Mouse (Mus musculus) embryonic facial prominence, embryonic 12.5 days (tissue): Measurements from ENCODE around the gene Cel. TPM values are rescaled to one million over a fixed set of nuclear protein-coding genes. Genes with fewer than 3 reads are reported as not detected.

Source experiments
- ATAC-seq: fragments of 200-750 bp; cut with Nextera tagmentation; 2 replicates; pipeline ENCODE4 v1.8.0; 2017; ENCODE audit not compliant: insufficient number of reproducible peaks, insufficient read depth, low FRiP score, low TSS enrichment
- H3K27ac ChIP-seq: fragments of 300-500 bp; sonication (generic); 2 replicates; pipeline ENCODE4 v1.5.1; 2016; ENCODE audit warnings: mild to moderate bottlenecking
- H3K27me3 ChIP-seq: fragments of 300-500 bp; sonication (generic); 2 replicates; pipeline ENCODE4 v1.6.1; 2016; ENCODE audit warnings: mild to moderate bottlenecking, moderate library complexity
- H3K36me3 ChIP-seq: fragments of 300-500 bp; sonication (generic); 2 replicates; pipeline ENCODE4 v1.6.1; 2016; ENCODE audit warnings: mild to moderate bottlenecking
- H3K4me1 ChIP-seq: fragments of 300-500 bp; sonication (generic); 2 replicates; pipeline ENCODE4 v1.6.1; 2016
- H3K4me2 ChIP-seq: fragments of 300-500 bp; sonication (generic); replicated peaks from 2 replicates; pipeline ENCODE4 v1.6.1; 2016; ENCODE audit warnings: mild to moderate bottlenecking, moderate library complexity
- H3K4me3 ChIP-seq: fragments of 300-500 bp; sonication (generic); 2 replicates; pipeline ENCODE4 v1.5.1; 2016; ENCODE audit warnings: mild to moderate bottlenecking
- H3K9ac ChIP-seq: fragments of 300-500 bp; sonication (generic); 2 replicates; pipeline ENCODE4 v1.6.1; 2016; ENCODE audit warnings: mild to moderate bottlenecking, moderate library complexity
- H3K9me3 ChIP-seq: fragments of 300-500 bp; sonication (generic); 2 replicates; pipeline ENCODE4 v1.6.1; 2016; ENCODE audit warnings: mild to moderate bottlenecking, moderate library complexity
- WGBS: fragments of 180-500 bp; shearing (Covaris S2); methylation state at CpG from one replicate; pipeline ENCODE4 v1.1.7; 2016; 5-methylcytosine and 5-hydroxymethylcytosine counted together
- polyA plus RNA-seq: library from polyadenylated mRNA; unstranded; fragments of >200 nt; fragmentation: Nextera tagmentation; extraction: Ambion mirVana; gene quantifications from 2 replicates; pipeline ENCODE4 v1.2.1, GENCODE M21; 2016

Cel gene
- polyA plus RNA-seq, 1 experiment from 2014 or later: not detected

DNA sequence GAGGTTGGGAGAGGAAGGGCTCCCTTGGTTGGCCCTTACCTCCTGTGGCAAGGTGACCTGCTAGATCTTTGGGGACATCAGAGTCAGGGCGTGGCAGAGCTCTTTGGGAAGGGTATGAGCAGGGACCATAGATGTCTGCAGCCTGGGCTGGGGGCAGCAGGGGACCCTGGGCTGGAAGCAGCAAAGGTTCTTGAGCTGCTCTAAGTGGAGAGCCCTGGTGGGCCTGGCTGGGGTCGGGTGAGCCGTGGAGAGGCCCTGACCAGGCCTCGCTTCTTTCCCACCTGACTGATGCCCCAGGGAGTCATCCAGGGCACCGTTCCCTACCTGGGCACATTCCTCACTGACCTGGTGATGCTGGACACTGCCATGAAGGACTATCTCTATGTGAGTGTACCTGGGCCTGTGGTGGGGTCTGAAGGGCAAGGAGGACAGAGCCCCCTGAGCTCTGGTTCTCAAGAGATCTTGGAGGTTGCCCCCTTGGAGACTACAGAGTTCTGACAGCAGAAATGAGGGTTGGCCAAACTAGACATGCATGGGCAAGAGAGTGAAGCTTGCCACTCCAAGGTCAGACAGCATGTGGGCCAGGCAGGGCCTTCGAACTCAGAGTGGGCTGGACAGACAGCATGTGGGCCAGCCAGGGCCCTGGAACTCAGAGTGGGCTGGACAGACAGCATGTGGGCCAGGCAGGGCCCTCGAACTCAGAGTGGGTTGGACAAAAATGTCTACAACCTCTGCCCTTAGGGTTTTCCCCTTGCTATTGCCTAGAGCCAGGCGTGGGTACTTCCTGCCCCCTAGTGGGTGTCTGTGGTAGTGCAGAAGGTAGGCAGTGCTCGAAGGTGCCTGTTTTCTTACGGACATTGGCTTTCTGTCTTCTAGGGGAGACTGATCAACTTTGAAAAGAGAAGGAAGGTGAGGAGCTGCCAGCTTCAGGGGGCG, 15.7 kb downstream of the Cel start:
- Histone ChIP-seq H3K36me3 (peaks cover 96% of the 10 kb centered on the region), H3K9ac (no peak overlapping the region), H3K4me3 (no peak overlapping the region), H3K4me2 (no peak overlapping the region), H3K4me1 (no peaks in the 10 kb centered on the region), H3K9me3 (no peaks in the 10 kb centered on the region), H3K27me3 (no peaks in the 10 kb centered on the region), H3K27ac (no peak overlapping the region)
- 50% methylated on average over 11 of the region's 11 CpGs for WGBS
- peak; percentile 25; the same call in 1 of the 2 replicates for ATAC-seq

DNA sequence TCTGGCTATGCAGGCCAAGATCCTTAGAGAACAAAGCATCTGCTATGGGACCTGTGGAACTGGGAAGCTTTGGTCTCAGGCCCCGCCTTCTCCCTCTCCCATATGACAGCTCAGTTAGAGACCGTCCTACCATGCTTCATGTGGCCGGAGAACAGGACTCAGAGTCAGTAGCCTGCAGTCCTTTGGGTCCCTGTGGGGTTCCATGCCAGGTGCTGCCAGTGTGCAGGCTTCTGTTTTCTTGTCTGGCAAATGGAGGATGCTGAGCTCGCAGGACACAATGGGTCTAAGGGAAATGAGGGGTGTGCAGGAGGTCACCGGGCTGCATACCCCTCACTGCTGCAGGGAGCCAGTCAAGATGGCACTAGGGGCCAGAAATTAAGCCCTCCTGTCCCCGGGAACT, 16.6 kb downstream of the Cel start:
- 71% methylated on average over 6 of the region's 6 CpGs for WGBS

DNA sequence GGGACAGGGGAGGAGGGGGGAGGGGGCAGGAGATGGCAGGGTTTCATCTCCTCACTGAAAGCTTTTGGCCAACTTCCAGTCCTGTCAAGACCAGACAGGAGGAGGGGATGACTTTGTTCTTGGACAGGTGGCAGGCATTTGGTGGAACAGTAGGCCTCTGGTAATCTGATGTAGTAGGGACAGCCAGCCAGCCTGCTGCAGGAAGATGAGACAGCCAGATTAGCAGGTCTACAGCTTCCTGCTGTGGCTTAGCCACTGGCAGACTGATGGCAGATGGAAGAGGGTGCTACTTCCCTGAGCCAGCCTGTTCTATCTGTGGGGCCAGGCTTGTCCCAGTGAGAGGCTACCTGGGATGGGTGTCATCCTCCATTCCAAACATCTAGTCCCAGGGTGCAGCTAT, 17.2 kb downstream of the Cel start:
- Histone ChIP-seq H3K4me2 (no peak overlapping the region), H3K27ac (no peak overlapping the region), H3K4me1 (no peaks in the 10 kb centered on the region), H3K36me3 (peaks cover 95% of the 10 kb centered on the region), H3K27me3 (no peaks in the 10 kb centered on the region), H3K4me3 (no peak overlapping the region), H3K9me3 (no peaks in the 10 kb centered on the region), H3K9ac (no peak overlapping the region)
- no peak for ATAC-seq

More for the DNA sequence above, 16.6 kb downstream of the Cel start:
- Histone ChIP-seq H3K9ac (no peak overlapping the region), H3K4me1 (no peaks in the 10 kb centered on the region), H3K4me2 (no peak overlapping the region), H3K4me3 (no peak overlapping the region), H3K27ac (no peak overlapping the region), H3K27me3 (no peaks in the 10 kb centered on the region), H3K36me3 (peaks cover 96% of the 10 kb centered on the region), H3K9me3 (no peaks in the 10 kb centered on the region)
- no peak; the same call in 1 of the 2 replicates for ATAC-seq

DNA sequence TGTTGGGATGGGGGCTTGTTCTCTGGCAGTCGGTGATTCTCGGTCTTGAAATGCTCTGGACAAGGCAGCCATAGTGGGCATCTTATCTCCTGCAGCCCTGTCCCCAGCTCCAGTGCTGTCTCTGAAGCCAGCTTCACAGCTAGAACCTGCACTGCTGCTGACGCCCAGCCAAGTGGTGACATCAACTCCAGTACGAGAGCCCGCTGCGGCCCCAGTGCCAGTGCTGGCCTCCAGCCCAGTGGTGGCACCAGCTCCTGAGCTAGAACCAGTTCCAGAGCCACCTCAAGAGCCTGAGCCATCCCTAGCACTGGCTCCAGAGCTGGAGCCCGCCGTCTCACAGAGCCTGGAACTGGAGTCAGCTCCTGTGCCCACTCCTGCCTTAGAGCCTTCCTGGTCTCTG, 19.3 kb downstream of the Cel start:
- H3K9me3 ChIP-seq: no peaks in the 10 kb centered on the region
- H3K27ac ChIP-seq: no peak overlapping the region
- WGBS: 91% methylated on average over 8 of the region's 8 CpGs
- no peaks in the 10 kb centered on the region for H3K27me3 ChIP-seq
- H3K9ac ChIP-seq: no peak overlapping the region
- H3K4me1 ChIP-seq: peaks cover 16% of the 10 kb centered on the region
- H3K4me3 ChIP-seq: no peak overlapping the region
- no peak for ATAC-seq
- H3K4me2 ChIP-seq: no peak overlapping the region
- H3K36me3 ChIP-seq: peaks cover 83% of the 10 kb centered on the region

DNA sequence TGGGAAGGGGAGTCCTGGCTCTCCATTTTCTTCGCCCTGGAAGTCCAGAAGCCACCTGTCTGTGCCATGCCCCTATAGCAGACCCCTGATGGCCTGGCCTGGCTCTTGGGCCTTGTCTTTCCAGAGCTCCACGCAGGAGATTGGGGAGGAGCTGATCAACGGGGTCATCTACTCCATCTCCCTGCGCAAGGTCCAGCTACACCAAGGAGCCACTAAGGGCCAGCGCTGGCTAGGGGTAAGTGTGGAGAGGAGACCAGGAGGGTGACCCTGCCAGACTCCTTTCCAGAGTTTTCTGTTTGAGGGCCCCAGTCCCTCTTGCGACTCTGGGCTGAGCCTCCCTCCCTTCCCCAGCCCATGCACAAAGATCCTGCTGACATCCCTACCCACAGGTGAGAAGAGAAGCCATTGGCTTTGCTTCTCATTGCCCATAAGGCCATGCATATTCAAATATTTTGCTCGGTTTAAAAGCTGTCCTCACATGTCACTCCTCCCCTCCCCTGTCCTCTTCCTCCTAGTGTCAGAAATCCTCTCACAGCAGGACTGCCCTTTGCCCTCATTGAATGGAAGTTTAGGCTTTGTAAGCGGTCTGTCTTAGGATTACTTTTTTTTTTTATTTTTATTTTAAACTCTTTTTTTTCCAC, 22.5 kb downstream of the Cel start:
- Histone ChIP-seq H3K4me3 (no peak overlapping the region), H3K27me3 (no peaks in the 10 kb centered on the region), H3K9me3 (no peaks in the 10 kb centered on the region), H3K9ac (no peak overlapping the region), H3K4me1 (peaks cover 47% of the 10 kb centered on the region), H3K4me2 (no peak overlapping the region), H3K27ac (no peak overlapping the region), H3K36me3 (peaks cover 55% of the 10 kb centered on the region)
- no peak for ATAC-seq
- 76% methylated on average over 8 of the region's 8 CpGs for WGBS

DNA sequence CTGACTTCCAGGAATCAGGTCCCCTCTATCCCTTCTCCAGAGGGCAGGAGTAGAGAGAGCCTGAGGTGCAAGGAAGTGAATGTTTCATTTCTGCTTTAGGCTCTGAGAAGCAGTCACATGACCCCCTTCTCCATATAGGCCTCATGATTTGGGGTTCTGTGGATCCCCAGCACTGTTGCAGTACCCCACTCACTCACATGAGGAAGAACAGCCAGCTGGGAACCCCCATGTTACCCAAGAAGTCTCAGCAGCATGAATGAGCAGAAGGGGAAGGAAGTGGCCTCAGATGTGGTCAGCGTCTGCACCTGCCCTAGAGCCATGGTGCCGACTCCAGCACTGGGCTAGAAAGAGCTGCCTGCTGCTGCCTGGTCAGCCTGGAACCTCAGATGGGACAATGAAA, 23.3 kb downstream of the Cel start:
- 66% methylated on average over 2 of the region's 2 CpGs for WGBS
- peak overlapping the region; percentile 87 for H3K27ac ChIP-seq

DNA sequence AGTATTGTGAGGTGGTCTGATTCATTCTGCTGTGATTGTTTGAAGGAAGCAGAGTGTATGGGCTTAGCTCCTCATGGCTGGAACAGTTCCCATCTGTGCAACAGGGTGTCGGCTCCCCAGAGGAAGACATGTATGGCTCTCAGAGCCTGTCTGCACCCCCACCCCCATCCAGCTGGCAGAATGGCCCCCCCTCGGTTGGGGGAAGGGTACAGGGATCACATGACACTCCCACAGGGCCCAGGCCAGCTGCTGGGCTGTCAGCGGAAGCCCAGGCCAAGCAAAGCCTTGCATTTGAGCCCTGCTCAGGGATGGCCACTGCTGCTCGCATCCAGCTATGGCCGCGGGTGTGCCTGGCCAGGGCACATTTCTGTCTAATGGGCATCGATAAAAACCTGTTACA, 24.0 kb downstream of the Cel start:
- no peaks in the 10 kb centered on the region for H3K27me3 ChIP-seq
- H3K27ac ChIP-seq: peak overlapping the region; percentile 87
- no peaks in the 10 kb centered on the region for H3K9me3 ChIP-seq
- WGBS: 26% methylated on average over 7 of the region's 7 CpGs
- peak; percentile 32; the same call in 1 of the 2 replicates for ATAC-seq
- peaks cover 62% of the 10 kb centered on the region for H3K4me1 ChIP-seq
- peak overlapping the region; percentile 20 for H3K9ac ChIP-seq
- H3K36me3 ChIP-seq: peaks cover 40% of the 10 kb centered on the region
- H3K4me2 ChIP-seq: no peak overlapping the region
- no peak overlapping the region for H3K4me3 ChIP-seq

More for the DNA sequence above, 23.3 kb downstream of the Cel start:
- Histone ChIP-seq H3K27me3 (no peaks in the 10 kb centered on the region), H3K4me3 (no peak overlapping the region), H3K4me2 (no peak overlapping the region), H3K9ac (0 out of 2 replicates have a peak overlapping the region, but pooled peaks have one; percentile 20), H3K9me3 (no peaks in the 10 kb centered on the region), H3K36me3 (peaks cover 47% of the 10 kb centered on the region), H3K4me1 (peaks cover 55% of the 10 kb centered on the region)
- ATAC-seq: no peak

DNA sequence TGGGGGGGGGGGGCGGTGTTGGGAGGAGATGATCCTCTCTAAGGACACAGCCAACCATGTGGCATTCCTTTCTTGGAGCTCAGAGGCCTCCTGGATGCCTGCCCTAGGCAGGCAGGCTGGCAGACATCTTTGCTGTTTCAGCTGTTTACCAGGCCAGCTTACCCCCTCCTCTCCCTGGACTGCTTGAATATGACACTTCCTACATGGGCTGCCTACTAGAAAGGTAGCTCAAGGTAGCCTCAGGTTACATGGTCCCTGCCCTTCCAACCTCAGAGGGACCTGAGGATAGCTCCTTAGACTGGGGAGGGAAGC, 24.4 kb downstream of the Cel start:
- Histone ChIP-seq H3K9me3 (no peaks in the 10 kb centered on the region), H3K9ac (peak overlapping the region; percentile 30; the same call in 1 of the 2 replicates), H3K36me3 (peaks cover 35% of the 10 kb centered on the region), H3K4me3 (no peak overlapping the region), H3K4me2 (no peak overlapping the region), H3K4me1 (peaks cover 67% of the 10 kb centered on the region), H3K27ac (peak overlapping the region; percentile 87), H3K27me3 (no peaks in the 10 kb centered on the region)
- ATAC-seq: no peak
- WGBS: 38% methylated on average over 1 of the region's 1 CpGs

DNA sequence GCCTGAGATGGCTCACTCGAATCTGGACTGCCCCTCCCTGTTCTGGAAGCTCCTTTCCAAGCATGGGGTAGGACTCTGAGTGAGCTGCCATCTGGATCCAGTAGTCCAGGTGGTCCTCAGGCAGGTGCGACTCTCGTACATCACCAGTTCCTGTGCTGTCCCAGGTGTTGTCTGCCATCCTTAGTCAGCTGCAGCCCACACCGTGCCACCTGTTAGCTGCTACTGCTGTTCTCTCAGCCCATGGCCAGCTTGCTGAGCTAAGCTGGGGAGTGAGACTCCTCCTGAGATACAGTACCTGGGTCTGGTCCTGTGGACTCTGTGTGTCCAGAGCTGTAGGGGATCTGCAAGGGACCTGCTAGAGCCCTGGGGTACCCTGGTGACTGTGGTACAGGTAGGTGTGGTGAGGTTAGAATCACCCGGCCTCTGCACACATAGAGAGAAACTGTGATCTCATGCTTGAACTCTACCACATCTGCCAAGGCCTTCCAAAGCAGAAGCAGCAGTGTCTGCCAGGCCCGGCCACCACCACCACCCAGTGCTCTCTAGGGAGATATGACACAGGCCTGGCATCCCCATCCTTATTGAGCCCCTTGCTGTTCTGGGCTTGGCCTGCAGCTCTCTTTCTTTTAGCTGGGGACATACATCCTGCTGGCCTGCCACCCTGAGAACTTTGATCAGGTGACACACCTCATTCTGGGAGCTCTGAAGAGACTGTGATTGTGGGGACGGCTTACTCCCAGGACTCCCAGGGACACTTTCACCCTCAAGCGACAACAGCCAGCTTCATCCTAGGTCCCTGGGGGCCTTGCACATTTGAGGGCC, 25.0 kb downstream of the Cel start:
- WGBS: 72% methylated on average over 8 of the region's 8 CpGs
- no peak overlapping the region for H3K4me2 ChIP-seq
- peak overlapping the region; percentile 30; the same call in 1 of the 2 replicates for H3K9ac ChIP-seq
- H3K4me3 ChIP-seq: no peak overlapping the region
- no peak for ATAC-seq
- no peaks in the 10 kb centered on the region for H3K27me3 ChIP-seq
- peaks cover 70% of the 10 kb centered on the region for H3K4me1 ChIP-seq
- H3K27ac ChIP-seq: peak overlapping the region; percentile 87
- peaks cover 30% of the 10 kb centered on the region for H3K36me3 ChIP-seq
- no peaks in the 10 kb centered on the region for H3K9me3 ChIP-seq

DNA sequence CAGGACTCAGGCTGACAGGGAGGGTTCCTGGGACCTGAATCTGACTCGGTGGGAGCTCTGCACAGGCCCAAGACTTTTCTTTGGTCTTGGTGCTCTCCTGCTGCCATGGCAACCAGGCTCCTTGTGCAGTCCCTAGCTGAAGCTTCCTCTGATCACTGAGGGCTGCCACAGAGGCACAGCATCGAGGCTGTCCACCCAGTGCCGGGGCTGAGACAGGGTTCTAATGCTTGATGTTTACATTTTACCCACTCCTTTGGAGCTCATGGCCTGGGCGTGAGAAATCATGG, 25.6 kb downstream of the Cel start:
- H3K27ac ChIP-seq: no peak overlapping the region
- ATAC-seq: no peak
- no peak overlapping the region for H3K9ac ChIP-seq
- H3K9me3 ChIP-seq: no peaks in the 10 kb centered on the region
- peaks cover 23% of the 10 kb centered on the region for H3K36me3 ChIP-seq
- 55% methylated on average over 4 of the region's 4 CpGs for WGBS
- peaks cover 75% of the 10 kb centered on the region for H3K4me1 ChIP-seq
- H3K4me2 ChIP-seq: no peak overlapping the region
- no peaks in the 10 kb centered on the region for H3K27me3 ChIP-seq
- no peak overlapping the region for H3K4me3 ChIP-seq

DNA sequence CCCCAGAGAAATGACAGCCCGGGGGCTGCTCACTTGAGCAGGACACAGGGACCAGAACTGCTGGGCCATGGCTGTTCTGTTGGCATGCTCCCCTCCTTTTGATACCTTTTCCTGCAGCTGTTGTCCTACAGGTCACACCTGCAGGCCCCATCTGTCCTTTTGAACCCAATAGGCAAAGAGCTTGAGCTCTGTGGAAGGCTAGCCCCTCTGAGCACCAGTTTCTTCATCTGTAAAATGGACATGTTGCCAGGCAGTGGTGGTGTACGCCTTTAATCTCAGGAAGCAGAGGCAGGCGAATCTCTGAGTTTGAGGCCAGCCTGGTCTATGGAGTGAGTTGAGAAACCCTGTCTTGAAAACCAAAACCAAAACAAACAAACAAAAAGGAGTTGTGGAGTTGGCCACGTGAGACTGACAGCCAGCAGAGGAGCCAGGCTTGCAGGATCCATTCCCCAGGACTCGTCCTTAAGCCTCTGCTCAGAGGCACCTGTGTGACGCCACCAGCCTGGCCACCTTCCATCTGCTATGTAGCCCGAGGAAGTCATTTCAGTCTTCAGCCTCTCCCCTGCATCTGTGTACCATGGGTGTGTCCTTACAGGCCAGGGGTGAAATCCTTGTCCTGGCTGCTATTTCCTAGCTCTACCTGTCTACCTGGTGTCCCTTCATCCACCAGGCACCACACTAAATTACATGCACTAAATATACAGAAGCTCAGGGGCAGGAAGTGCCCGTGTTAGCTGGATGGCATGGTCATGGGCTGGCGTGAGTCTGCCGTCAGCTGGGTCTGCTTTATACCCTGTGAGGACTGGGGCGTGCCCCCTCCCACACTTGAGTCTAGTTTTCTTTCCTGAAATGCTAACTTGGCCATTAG, 26.2 kb downstream of the Cel start:
- WGBS: 81% methylated on average over 11 of the region's 11 CpGs
- Histone ChIP-seq H3K4me3 (no peak overlapping the region), H3K27me3 (no peaks in the 10 kb centered on the region), H3K9me3 (no peaks in the 10 kb centered on the region), H3K4me1 (peaks cover 78% of the 10 kb centered on the region), H3K9ac (no peak overlapping the region), H3K27ac (no peak overlapping the region), H3K36me3 (peaks cover 18% of the 10 kb centered on the region), H3K4me2 (no peak overlapping the region)
- no peak for ATAC-seq
